Mouse (Mus musculus) heart, postnatal 36 days (tissue): ENCODE data around the gene Akr1b10. TPM values are rescaled to one million over a fixed set of nuclear protein-coding genes. Genes with fewer than 3 reads are reported as not detected.

Experiments used
- DNase-seq, 2 experiments: peaks; one replicate each; pipeline ENCODE4 v3.0.0; 2021 to 2022
- intact Hi-C: fragments of 180-260 bp; cut with DNase I; formaldehyde crosslinking; loops from one replicate; pipeline ENCODE4 v1.15.1; 2025
- total RNA-seq, 2 experiments: library from RNA; stranded (reverse); gene quantifications; 2 replicates each; pipeline ENCODE4 v1.2.3; 2021

Gene Akr1b10
- total RNA-seq, 2 experiments from 2014 or later: 56.8 to 65.7 TPM

GRCm38 (mm10) chr6:34443791-34444190, 59.8 kb downstream of the Akr1b10 start:
- no peak for DNase-seq
- intact Hi-C loops: no loop called here

Other genes with a start within 250 kb of the Akr1b10 start
- gene Slc35b4, start 207.1 kb upstream of the Akr1b10 start, total RNA-seq: 1 to 10 TPM; 7.5 to 9.6 TPM
- gene Akr1b3, start 66.7 kb upstream of the Akr1b10 start, total RNA-seq: 100 to 1,000 TPM; 270 to 302 TPM
- 1 to 10 TPM; 3.3 to 3.8 TPM for gene Akr1b8, start 30.1 kb upstream of the Akr1b10 start, total RNA-seq
- gene Akr1b7, start 28.1 kb downstream of the Akr1b10 start, total RNA-seq: not detected
- 10 to 100 TPM; 54.7 to 59.1 TPM for gene Bpgm, start 92.0 kb downstream of the Akr1b10 start, total RNA-seq
- 10 to 100 TPM; 49.3 to 55.6 TPM for gene Cald1, start 214.3 kb downstream of the Akr1b10 start, total RNA-seq